Mouse (Mus musculus): Measurements from ENCODE around the gene Nedd1. TPM values are rescaled to one million over a fixed set of nuclear protein-coding genes. Genes with fewer than 3 reads are reported as not detected.

Nedd1 gene
- polyA plus RNA-seq (2017; shearing (Covaris generic)), result 10 to 100 TPM; 28.2 to 49.1 (median 35.4) TPM

DNA sequence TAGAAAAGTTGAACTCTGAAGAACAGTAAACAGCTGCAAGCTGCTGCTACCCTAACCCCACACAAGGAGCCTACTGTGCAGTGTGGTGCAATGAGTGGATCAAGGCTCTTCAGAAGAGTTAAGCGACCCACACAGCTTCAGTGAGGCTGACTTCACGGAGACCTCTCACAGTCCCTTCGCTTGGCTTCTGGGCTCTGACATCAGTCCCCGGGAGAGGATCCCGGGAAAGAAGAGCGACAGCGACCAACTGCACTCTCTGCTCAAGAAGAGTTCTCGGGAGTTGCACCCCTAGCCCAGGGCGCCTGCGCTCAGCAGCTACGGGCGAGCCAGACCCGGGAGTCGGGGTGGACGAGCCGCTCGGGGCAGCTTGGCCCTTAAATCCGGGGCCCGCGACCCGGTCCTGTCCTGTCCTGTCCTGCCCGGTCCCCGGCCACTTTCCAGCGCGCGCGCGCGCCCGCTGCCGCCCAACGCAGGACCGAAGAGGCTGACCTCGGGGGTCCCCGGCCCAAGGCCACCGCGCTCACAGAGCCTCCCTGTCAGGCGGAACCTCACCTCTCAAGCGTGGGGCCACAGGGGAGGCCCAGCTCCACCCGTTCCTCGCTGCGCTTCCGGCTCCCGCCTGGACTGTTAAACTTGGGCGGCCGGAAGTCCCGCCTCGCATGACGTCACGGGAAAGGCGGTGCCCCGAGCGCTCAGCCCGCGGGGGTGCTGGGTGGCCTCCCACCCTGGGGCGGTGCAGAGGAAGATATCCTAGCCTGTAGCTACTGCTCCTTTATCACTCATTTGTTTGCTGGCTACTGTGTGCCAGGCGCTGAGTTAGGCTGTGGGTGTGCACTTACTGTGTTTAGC lies at the start of gene Nedd1:
TSS of gene Nedd1 (minus strand) at position 650 of the 849 bp plus-strand sequence.
- peak; percentile 98 for ATAC-seq

DNA sequence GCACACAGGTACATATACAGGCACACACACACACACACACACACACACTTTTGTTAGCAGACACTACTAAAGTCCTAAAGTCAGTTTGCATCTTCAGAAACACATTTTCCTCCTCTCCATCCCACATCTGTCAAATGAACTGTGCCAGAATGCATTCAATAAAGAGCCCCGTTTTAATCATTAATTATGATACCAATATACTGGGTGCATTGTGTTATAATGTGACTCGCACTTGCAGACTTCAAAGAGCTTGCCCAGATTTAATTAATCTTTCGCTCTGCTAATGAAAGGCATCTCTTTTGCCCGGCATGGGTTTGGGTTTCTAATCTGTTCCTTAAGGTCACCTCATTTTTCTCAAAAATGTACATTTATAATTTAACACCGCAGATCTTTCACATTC lies 32.1 kb upstream of the Nedd1 start:
- ATAC-seq, result no peak

DNA sequence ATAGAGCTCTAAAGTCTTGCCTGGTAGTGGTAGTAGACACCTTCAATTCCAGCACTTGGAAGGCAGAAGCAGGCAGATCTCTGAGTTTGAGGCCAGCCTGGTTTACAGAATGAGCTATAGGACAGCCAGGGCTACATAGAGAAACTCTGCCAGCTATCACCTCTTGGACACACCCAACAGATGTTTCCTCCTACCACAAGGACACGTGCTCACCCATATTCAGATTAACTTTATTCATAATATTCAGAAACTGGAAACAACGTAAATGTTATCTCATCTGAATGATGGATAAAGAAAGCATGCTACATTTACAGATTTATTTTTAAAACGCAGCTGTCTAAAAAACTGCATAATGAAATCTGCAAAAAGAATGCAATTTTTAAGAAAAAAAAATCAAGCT lies 8.1 kb upstream of the Nedd1 start:
- ATAC-seq, result no peak

DNA sequence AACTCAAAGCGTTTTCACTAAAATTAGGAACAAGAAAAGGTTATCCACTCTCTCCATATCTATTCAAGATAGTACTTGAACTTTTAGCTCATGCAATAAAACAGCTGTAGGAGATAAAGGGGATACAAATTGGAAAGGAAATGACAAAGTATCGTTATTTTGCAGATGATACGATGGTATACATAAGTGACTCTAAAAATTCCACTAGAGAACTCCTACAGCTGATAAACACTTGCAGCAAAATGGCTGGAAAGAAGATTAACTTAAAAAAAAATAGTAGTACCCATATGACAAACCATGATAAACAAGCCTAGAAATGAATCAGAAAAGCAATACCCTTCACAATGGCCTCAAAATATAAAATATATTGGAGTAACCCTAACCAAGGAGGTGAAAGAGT lies 6.5 kb upstream of the Nedd1 start:
- no peak for ATAC-seq

DNA sequence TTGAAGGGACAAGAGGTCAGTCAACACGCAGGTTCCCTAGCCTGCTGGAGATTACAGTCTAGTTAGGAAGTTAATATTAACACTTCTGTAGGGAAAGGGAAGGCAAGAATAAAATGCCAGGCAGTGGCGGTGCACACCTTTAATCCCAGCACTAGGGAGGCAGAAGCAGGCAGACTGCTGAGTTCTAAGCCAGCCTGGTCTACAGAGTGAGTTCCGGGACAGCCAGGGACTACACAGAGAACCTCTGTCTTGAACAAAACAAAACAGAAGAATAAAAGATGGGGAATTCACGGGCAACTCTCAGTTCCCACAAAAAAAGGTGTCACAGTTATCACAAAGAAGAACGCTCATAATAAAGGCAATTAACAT lies 384 bp upstream of the Nedd1 start:
- ATAC-seq, result no peak

DNA sequence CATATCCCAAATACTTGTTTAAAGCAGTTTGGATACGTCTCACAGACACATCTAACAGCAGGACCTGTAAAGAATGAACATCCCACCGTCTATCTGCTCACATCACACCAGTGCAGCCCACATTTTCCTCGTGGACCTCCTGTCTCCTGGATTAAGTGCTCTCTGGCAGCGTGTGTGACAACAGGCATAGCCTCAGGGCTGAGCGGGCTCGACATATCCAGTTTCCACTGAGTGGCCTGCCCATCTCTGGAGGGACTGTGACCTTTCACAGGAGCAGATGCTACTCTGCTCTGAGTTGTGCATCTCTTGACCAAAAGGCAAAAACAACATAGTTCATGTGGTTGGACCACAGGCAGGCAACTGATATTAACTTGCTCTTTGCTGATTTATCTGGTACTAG lies 23.2 kb downstream of the Nedd1 start:
- no peak for ATAC-seq

DNA sequence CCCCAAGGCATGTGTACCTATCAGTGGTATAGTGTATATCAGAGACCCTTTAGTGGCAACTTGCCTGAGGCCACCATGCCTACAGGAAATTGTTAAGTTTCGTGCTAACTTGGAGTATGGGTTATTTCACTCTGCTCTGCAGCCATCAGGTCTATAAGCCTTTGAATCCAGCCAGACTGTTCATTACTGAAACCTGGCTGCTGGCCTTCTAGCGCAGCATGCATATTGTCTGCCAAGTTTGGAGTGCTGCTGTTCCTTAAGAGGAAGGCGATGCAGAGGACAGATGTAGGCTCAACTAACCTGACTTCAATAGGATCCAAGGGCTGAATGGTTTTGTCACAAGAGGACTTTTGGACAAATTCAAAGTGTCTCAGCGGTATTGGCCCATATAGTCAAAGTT lies 47.2 kb downstream of the Nedd1 start:
- no peak for ATAC-seq

DNA sequence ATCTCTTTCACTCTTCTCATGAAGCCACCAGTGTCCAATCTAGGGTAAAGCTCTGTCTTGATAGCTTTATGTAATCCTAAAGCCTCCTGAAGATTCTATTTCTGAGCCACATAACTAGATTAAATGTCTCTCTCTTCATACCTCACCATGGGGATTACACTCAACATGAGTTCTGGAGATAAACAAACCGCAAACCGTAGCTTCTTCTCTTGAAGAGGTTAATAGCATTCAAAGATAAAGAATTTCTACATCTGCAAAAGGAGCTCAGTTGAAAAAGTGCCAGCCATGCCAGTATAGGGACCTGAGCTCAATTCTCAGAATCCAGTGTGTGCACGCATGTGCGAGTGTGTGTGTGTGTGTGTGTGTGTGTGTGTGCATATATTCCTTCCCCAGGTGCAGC lies 50.3 kb downstream of the Nedd1 start:
- ATAC-seq, result no peak

DNA sequence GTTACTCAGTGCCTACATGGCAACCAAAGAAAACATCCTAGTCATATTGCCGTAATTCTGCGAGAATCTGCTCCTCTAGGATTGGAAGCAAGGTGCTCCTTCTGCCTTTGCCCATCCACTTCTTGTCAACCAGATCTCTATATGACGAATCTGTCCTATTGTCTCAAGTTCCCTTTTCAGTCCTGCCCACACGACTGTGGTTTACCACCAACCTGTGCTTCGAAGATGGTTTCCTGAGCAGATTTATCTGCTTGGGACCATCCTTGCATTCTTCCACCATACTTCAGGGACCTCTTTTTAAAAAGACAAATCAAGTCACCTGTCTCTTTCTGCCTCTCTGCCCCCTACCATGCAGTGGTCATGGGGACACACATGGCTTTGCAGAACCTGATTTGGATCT lies 56.9 kb downstream of the Nedd1 start:
- no peak for ATAC-seq

DNA sequence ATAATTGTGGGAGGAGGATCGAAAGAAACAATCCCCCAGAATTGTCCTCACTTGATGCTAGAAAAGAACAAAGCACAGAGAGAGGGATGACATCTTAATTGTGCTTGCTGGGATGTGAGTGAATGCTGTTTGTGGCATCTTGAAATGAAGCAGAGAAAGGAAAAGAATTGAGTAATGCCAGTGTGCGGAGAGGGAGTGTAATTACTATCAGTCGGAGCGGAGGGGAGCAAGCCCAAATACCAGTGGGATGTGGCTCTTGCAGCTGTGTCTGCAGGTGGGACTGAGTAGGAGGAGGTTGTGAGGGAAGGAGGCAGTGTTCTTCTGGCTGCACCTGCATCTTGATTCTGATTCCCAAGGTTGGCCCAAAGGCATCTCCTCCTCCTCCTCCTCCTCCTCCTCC lies 69.0 kb downstream of the Nedd1 start:
- ATAC-seq, result no peak

DNA sequence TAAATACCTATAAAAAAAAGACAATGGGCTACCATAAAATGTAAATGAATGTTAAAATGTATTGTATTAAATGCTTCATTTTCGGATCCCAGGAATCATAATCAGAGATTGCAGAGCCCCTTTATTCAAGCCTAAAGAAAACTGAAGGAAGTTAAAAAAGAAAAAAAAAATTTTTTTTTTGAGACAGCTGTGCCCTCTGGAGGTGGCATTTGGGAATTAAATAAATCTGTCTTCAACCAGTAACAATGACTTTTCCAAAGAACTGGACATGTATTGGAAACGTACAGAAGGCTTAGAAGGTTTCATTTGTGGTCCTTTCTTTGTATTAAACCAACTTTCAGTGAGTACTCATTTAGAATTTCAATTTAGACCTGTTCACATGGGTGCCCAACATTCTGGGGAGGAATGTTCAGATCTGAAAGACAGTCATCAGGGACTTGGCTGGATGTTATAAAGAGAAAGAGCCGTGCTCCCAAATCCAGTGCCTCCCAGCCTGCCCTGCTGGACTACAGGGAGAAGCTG lies 69.8 kb downstream of the Nedd1 start:
- ATAC-seq, result no peak

DNA sequence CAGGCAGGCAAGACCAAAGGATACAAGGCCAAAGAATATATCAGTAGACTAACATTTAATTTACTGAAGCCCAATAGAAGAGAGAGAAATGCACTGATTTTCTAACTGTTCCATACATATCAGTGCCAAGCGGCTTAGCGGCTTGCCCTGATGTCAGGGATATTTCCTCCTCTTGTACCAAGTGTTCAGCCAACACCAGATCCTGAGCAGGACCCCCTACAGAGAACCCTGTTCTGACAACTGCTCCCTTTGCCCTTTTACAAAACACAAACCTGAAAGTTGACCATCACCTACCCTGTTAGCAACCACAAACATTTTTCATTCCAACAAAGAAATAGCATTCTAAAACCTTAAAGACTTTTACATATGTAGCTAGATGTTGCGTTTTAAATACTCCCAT lies 71.0 kb downstream of the Nedd1 start:
- no peak for ATAC-seq

DNA sequence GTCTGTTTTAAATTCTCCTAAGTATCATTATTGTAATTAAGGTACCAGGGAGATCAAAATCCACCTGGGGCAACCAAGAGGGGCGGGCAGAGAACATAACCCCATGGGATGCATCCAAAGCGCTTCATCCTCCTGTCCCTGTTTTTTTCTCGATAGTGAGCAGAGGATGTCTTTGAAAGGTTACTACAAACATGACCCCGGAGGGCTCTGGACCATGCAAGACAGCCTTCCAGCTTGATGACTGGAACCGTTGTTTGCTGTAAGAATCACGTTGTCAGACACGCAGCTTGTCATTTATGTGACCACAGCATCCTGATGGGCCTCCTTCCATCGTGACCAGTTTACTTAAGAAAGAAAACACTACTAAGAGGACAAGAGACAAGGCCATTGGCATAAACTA lies 73.1 kb downstream of the Nedd1 start:
- no peak for ATAC-seq

DNA sequence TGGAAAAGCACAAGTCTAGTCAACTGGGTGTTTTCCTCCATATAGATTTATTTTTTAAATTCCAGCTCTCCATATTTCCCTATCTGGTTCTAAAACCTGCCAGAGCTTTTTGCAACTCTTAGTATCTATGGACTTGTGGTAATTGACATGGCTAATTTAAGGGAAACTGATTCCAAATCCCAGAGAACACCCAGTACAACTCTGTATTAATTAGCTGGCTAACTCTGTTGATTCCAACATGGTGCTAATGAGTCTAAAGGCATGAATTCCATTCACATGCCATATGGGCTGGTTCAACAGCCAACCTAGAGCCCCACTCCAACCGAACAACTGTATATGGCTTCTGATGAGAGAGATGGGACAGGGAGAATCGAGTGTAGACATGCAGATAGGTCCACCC lies 74.5 kb downstream of the Nedd1 start:
- ATAC-seq, result no peak

DNA sequence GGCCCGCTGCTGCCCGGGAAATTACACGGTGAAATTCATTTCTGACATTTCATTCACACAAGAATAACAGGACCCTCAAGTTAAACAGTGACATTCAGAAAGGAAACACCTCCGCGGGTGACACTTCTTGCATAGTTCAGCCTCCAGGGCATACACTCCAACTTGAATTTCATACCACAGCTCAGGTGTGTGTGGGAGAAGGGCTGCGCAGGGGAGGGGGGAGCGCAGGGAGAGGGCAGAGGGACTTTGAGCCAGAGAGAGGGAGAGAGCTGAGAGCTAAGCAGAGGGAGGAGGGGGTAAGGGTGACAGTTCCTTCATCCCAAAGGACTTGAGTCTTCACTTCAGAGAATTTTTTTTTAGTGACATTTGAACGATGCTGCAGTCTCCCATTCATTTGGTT lies 78.2 kb downstream of the Nedd1 start:
- ATAC-seq, result no peak

DNA sequence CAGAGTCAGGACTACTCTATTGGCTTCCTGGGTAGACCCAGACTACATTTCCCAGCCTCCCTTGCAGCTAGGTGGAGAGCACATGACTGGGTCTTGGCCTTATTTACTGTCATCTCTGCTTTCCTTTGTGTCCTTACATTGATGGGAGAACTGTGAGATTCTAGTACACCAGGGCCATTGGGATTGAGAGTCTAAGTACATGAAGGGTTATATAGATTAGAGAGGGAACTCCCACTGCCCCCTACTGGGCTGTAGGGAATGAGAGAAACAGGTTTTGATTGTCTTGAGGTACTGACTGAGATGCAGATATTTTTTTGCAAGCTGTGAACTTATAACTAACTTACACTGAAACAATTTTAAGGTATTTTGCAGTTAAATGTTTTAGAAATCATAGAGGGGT lies 81.2 kb downstream of the Nedd1 start:
- no peak for ATAC-seq

Measured in inflammation-experienced regulatory T-cells, adult 6 months (primary cell).